Mouse (Mus musculus): ENCODE data around the gene 1810037I17Rik. TPM values are rescaled to one million over a fixed set of nuclear protein-coding genes. Genes with fewer than 3 reads are reported as not detected.

1810037I17Rik gene
- total and polyA plus RNA-seq, 3 experiments, result 47.3 to 64.9 TPM; not detected in 1

GRCm38 (mm10) chr3:122898254-122898653, 25.7 kb upstream of the 1810037I17Rik start:
- no peaks in the 10 kb centered on the region for H3K9me3 ChIP-seq (replicated peaks; ENCODE audit: insufficient read depth, low read length)
- H3K4me1 ChIP-seq (ENCODE audit: control insufficient read depth in 1 of 2, insufficient read depth in 2 of 2, low read length in 2 of 2), result no peaks in the 10 kb centered on the region
- no peak for DNase-seq (ENCODE audit: low read depth, low spot score)
- H3K27ac ChIP-seq (ENCODE audit: control insufficient read depth, low read depth, low read length), result no peak overlapping the region
- H3K4me3 ChIP-seq (ENCODE audit: control insufficient read depth in 1 of 2, insufficient read depth in 1 of 2, low read depth in 2 of 2, low read length in 2 of 2), result no peak overlapping the region
- H3K27me3 ChIP-seq (ENCODE audit: control insufficient read depth in 1 of 2, insufficient read depth in 2 of 2, low read length in 2 of 2), result no peaks in the 10 kb centered on the region; a peak in 1 of 4 replicates
- no peak overlapping the region for H3K9ac ChIP-seq (ENCODE audit: control insufficient read depth, low read depth, low read length, poor library complexity, severe bottlenecking)
- no peaks in the 10 kb centered on the region for H3K79me2 ChIP-seq (ENCODE audit: control insufficient read depth, insufficient read depth, low read length, poor library complexity)
- TF ChIP-seq ZNF384 (IDR thresholded peaks at IDR 0.05; ENCODE audit: low read depth, low read length) (no peak), RAD21 (IDR thresholded peaks at IDR 0.05; ENCODE audit: low read depth, low read length) (no peak), USF1 (IDR thresholded peaks at IDR 0.05; ENCODE audit: low read depth, low read length) (no peak), MAFK (IDR thresholded peaks at IDR 0.05; ENCODE audit: borderline replicate concordance, low read depth, low read length) (no peak), SIN3A (IDR thresholded peaks at IDR 0.05; ENCODE audit: low read length) (no peak), MAX (IDR thresholded peaks at IDR 0.05; ENCODE audit: low read length) (no peak), ELF1 (IDR thresholded peaks at IDR 0.05; ENCODE audit: low read depth, low read length) (no peak), MEF2A (IDR thresholded peaks at IDR 0.05; ENCODE audit: extremely low read depth, insufficient replicate concordance, low read depth, low read length, poor library complexity, severe bottlenecking) (no peak), BHLHE40 (IDR thresholded peaks at IDR 0.05; ENCODE audit: borderline replicate concordance, low read depth, low read length) (no peak), TCF12 (IDR thresholded peaks at IDR 0.05; ENCODE audit: low read depth, low read length) (no peak), CHD2 (IDR thresholded peaks at IDR 0.05; ENCODE audit: low read length) (no peak), HCFC1 (IDR thresholded peaks at IDR 0.05; ENCODE audit: low read depth, low read length) (no peak), GABPA (IDR thresholded peaks at IDR 0.05; ENCODE audit: low read depth, low read length) (no peak), TBP (IDR thresholded peaks at IDR 0.05; ENCODE audit: low read depth, low read length) (no peak), POLR2A (IDR thresholded peaks at IDR 0.05; ENCODE audit: control insufficient read depth in 1 of 2, insufficient read depth in 1 of 2, low read depth in 1 of 2, low read length in 2 of 2, poor library complexity in 1 of 2) (no peak), SMC3 (IDR thresholded peaks at IDR 0.05; ENCODE audit: low read depth, low read length) (no peak), MYC (IDR thresholded peaks at IDR 0.05; ENCODE audit: low read depth, low read length) (no peak), JUND (IDR thresholded peaks at IDR 0.05; ENCODE audit: low read depth, low read length) (no peak)
- H3K36me3 ChIP-seq (ENCODE audit: control insufficient read depth in 1 of 2, insufficient read depth in 2 of 2, low read length in 2 of 2), result no peaks in the 10 kb centered on the region

GRCm38 (mm10) chr3:122903746-122904433, 20.1 kb upstream of the 1810037I17Rik start:
- no peak overlapping the region for H3K27ac ChIP-seq (ENCODE audit: control insufficient read depth, low read depth, low read length)
- DNase-seq (ENCODE audit: low read depth, low spot score), result peak; percentile 48
- no peak overlapping the region for H3K4me3 ChIP-seq (ENCODE audit: control insufficient read depth in 1 of 2, insufficient read depth in 1 of 2, low read depth in 2 of 2, low read length in 2 of 2)
- TF ChIP-seq NRF1 (IDR thresholded peaks at IDR 0.05; ENCODE audit: insufficient read depth, low read depth, low read length, poor library complexity, severe bottlenecking), result no peak
- TF ChIP-seq JUND (IDR thresholded peaks at IDR 0.05; ENCODE audit: low read depth, low read length), result no peak
- TF ChIP-seq ZC3H11A (IDR thresholded peaks at IDR 0.05; ENCODE audit: low read depth, low read length), result peak; percentile 53
- no peak for TF ChIP-seq POLR2A (IDR thresholded peaks at IDR 0.05; ENCODE audit: control insufficient read depth in 1 of 2, insufficient read depth in 1 of 2, low read depth in 1 of 2, low read length in 2 of 2, poor library complexity in 1 of 2)
- TF ChIP-seq HCFC1 (IDR thresholded peaks at IDR 0.05; ENCODE audit: low read depth, low read length), result no peak
- TF ChIP-seq MEF2A (IDR thresholded peaks at IDR 0.05; ENCODE audit: extremely low read depth, insufficient replicate concordance, low read depth, low read length, poor library complexity, severe bottlenecking), result no peak
- peak; percentile 72 for TF ChIP-seq RAD21 (IDR thresholded peaks at IDR 0.05; ENCODE audit: low read depth, low read length)
- TF ChIP-seq TBP (IDR thresholded peaks at IDR 0.05; ENCODE audit: low read depth, low read length), result no peak
- no peak for TF ChIP-seq EP300 (IDR thresholded peaks at IDR 0.05; ENCODE audit: low read depth in 1 of 2, low read length in 2 of 2)
- TF ChIP-seq CTCF (IDR thresholded peaks at IDR 0.05 in 2 of 3, conservative IDR thresholded peaks at IDR 0.05 in 1 of 3; ENCODE audit: control insufficient read depth in 1 of 3, insufficient read depth in 1 of 3, low read depth in 2 of 3, low read length in 3 of 3, poor library complexity in 1 of 3, severe bottlenecking in 1 of 3), result peak; percentile 52 to 72 (median 54)
- TF ChIP-seq SMC3 (IDR thresholded peaks at IDR 0.05; ENCODE audit: low read depth, low read length), result peak; percentile 58
- TF ChIP-seq RCOR1 (IDR thresholded peaks at IDR 0.05; ENCODE audit: low read depth, low read length), result no peak
- TF ChIP-seq ETS1 (IDR thresholded peaks at IDR 0.05; ENCODE audit: low read depth, low read length), result no peak
- TF ChIP-seq MYC (IDR thresholded peaks at IDR 0.05; ENCODE audit: low read depth, low read length), result no peak
- H3K27me3 ChIP-seq (ENCODE audit: control insufficient read depth in 1 of 2, insufficient read depth in 2 of 2, low read length in 2 of 2), result no peaks in the 10 kb centered on the region
- no peaks in the 10 kb centered on the region for H3K36me3 ChIP-seq (ENCODE audit: control insufficient read depth in 1 of 2, insufficient read depth in 2 of 2, low read length in 2 of 2)
- H3K9ac ChIP-seq (ENCODE audit: control insufficient read depth, low read depth, low read length, poor library complexity, severe bottlenecking), result no peak overlapping the region
- H3K79me2 ChIP-seq (ENCODE audit: control insufficient read depth, insufficient read depth, low read length, poor library complexity), result no peaks in the 10 kb centered on the region
- H3K4me1 ChIP-seq (ENCODE audit: control insufficient read depth in 1 of 2, insufficient read depth in 2 of 2, low read length in 2 of 2), result no peaks in the 10 kb centered on the region
- no peaks in the 10 kb centered on the region for H3K9me3 ChIP-seq (replicated peaks; ENCODE audit: insufficient read depth, low read length)

All from MEL (cell line).